Comparison of ENCODE assay signal across 8 mouse cellular contexts in the genomic region with DNA sequence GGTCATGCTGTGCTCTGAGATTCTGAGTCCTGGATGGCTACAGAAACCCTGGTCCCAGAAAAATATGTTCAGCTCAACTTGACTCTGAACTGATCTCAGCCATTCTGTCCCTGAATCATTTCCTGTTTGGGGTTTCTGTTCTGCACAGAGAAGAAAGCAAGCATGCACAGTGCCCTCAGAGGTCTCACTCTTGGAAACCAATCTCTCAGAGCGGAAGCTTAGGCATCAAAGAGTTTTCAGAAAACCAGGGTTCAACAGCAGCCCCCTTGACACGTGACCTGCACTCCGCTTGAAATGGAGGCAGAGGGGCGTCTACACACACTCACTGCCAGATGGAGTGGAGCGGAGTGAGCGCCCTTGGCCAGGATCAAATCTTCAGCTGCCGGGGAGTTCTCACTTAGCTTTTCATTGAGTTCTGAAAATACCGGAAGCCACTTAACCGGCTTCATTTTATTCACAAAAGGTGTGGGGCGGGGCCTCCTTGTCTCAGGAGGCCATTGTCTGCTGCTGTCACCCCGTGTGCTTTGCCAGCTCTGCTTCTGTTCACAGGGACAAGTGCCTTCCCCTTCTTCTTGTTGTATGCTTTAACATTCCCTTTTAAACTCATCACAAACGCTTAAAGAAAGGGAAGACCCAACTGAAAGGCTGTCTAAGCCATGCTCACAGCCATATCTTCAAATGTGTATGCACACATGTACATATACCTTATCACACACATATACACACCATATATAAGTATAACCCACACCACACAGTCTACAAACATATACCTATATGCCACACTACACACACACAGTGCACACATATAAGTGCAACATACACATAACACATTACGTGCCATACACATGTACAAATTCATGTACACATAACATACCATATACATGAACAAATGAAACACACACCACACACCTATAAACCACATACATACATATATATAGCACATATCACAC. TPM values are rescaled to one million over a fixed set of nuclear protein-coding genes. Genes with fewer than 3 reads are reported as not detected.
DNase-seq lines count a peak whose midpoint lies in the region; ATAC-seq and TF ChIP-seq lines count a peak whose summit lies in the region.

No protein-coding gene starts in this region.

- H3K9me3 ChIP-seq in lung, embryonic 14.5 days (ENCODE audit: low read depth, low read length): no peaks in the 10 kb centered on the region
- H3K9me3 ChIP-seq in forebrain, embryonic 14.5 days (replicated peaks; ENCODE audit: control insufficient read depth, low read length): no peaks in the 10 kb centered on the region
- no peaks in the 10 kb centered on the region for H3K9me3 ChIP-seq in intestine, postnatal 0 days (ENCODE audit: control insufficient read depth)

- DNase-seq in lung, embryonic 14.5 days: peak; percentile 68
- DNase-seq in lung, postnatal 14 days: no peak
- peak; percentile 68 for DNase-seq in forebrain, embryonic 14.5 days (ENCODE audit: low spot score)
- DNase-seq in thymus, postnatal 0 days (ENCODE audit: low spot score): peak; percentile 94
- DNase-seq in layer of hippocampus, postnatal 14 days (ENCODE audit: low spot score in 2 of 2): no peak
- DNase-seq in MN1 (ENCODE audit: low spot score): no peak

- H3K36me3 ChIP-seq in lung, embryonic 14.5 days (ENCODE audit: insufficient read depth): no peaks in the 10 kb centered on the region
- H3K36me3 ChIP-seq in forebrain, embryonic 14.5 days (ENCODE audit: control insufficient read depth, insufficient read depth, low read length): no peaks in the 10 kb centered on the region
- no peaks in the 10 kb centered on the region for H3K36me3 ChIP-seq in intestine, postnatal 0 days (ENCODE audit: control insufficient read depth, insufficient read depth)

- peak; percentile 74; the same call in 1 of the 2 replicates for ATAC-seq in lung, embryonic 14.5 days (ENCODE audit: insufficient read depth)
- peak; percentile 76 for ATAC-seq in forebrain, embryonic 14.5 days
- ATAC-seq in intestine, postnatal 0 days: no peak
- peak; percentile 68 for ATAC-seq in megakaryocyte, adult 5-6 weeks (ENCODE audit: poor library complexity, severe bottlenecking)

- H3K4me2 ChIP-seq in lung, embryonic 14.5 days: peak overlapping the region; percentile 46
- H3K4me2 ChIP-seq in forebrain, embryonic 14.5 days (ENCODE audit: low read length): peak overlapping the region; percentile 24
- H3K4me2 ChIP-seq in intestine, postnatal 0 days (replicated peaks; ENCODE audit: low read depth): peak overlapping the region; percentile 17; the same call in 1 of the 2 replicates

- WGBS in lung, embryonic 14.5 days: 22% methylated on average over 13 of the region's 13 CpGs
- WGBS in forebrain, embryonic 14.5 days: 12% methylated on average over 13 of the region's 13 CpGs
- 50% methylated on average over 13 of the region's 13 CpGs for WGBS in intestine, postnatal 0 days

- H3K27me3 ChIP-seq in lung, embryonic 14.5 days (ENCODE audit: insufficient read depth, low read length): no peaks in the 10 kb centered on the region
- no peaks in the 10 kb centered on the region for H3K27me3 ChIP-seq in forebrain, embryonic 14.5 days (replicated peaks; ENCODE audit: control insufficient read depth, insufficient read depth, low read length)
- H3K27me3 ChIP-seq in intestine, postnatal 0 days (replicated peaks; ENCODE audit: control insufficient read depth, insufficient read depth, low read length): no peaks in the 10 kb centered on the region

- peaks cover 16% of the 10 kb centered on the region for H3K4me1 ChIP-seq in lung, embryonic 14.5 days (ENCODE audit: insufficient read depth)
- peaks cover 12% of the 10 kb centered on the region for H3K4me1 ChIP-seq in forebrain, embryonic 14.5 days (ENCODE audit: control insufficient read depth, insufficient read depth, low read length)
- no peaks in the 10 kb centered on the region; the same call in 1 of the 2 replicates for H3K4me1 ChIP-seq in intestine, postnatal 0 days (replicated peaks; ENCODE audit: control insufficient read depth, insufficient read depth, low read length)

- TF ChIP-seq CTCF in lung, embryonic 14.5 days (IDR thresholded peaks at IDR 0.05; ENCODE audit: low read depth): no peak
- TF ChIP-seq CTCF in intestine, postnatal 0 days (IDR thresholded peaks at IDR 0.05; ENCODE audit: low read depth): no peak

- H3K27ac ChIP-seq in lung, embryonic 14.5 days (ENCODE audit: low read depth): peak overlapping the region; percentile 84
- 0 out of 2 replicates have a peak overlapping the region, but pooled peaks have one; percentile 39 for H3K27ac ChIP-seq in forebrain, embryonic 14.5 days (ENCODE audit: low read depth, low read length)
- H3K27ac ChIP-seq in intestine, postnatal 0 days (ENCODE audit: low read depth, low read length): no peak overlapping the region

- no peak overlapping the region for H3K4me3 ChIP-seq in lung, embryonic 14.5 days (ENCODE audit: low read depth, low read length)
- no peak overlapping the region for H3K4me3 ChIP-seq in forebrain, embryonic 14.5 days (ENCODE audit: low read depth, low read length)
- H3K4me3 ChIP-seq in intestine, postnatal 0 days (ENCODE audit: low read depth, low read length): no peak overlapping the region

- H3K9ac ChIP-seq in lung, embryonic 14.5 days: no peak overlapping the region; the same call in 1 of the 2 replicates
- H3K9ac ChIP-seq in forebrain, embryonic 14.5 days (ENCODE audit: low read length): no peak overlapping the region
- H3K9ac ChIP-seq in intestine, postnatal 0 days (ENCODE audit: low read depth, low read length): no peak overlapping the region

RNA-seq across cellular contexts. Expression of gene Fam49b, which starts 36.2 kb away (rescaled TPM):
- polyA plus RNA-seq in lung, embryonic 14.5 days (2014; fragmentation: Nextera tagmentation; extraction: Ambion mirVana): 71.2 and 72.5 TPM in 2 replicates
- 124 and 128 TPM in 2 replicates for polyA plus RNA-seq in forebrain, embryonic 14.5 days (2014; fragmentation: Nextera tagmentation; extraction: Ambion mirVana)
- polyA plus RNA-seq in intestine, postnatal 0 days (2015; fragmentation: Nextera tagmentation; extraction: Ambion mirVana): 43.0 and 50.1 TPM in 2 replicates
- total RNA-seq in megakaryocyte, adult 5-6 weeks (2015): 730 and 796 TPM in 2 replicates
- total RNA-seq in megakaryocyte, adult 5-6 weeks (2017): 481 and 508 TPM in 2 replicates
- polyA plus RNA-seq in thymus, postnatal 0 days (2015; fragmentation: Nextera tagmentation; extraction: Ambion mirVana): 185 TPM in 2 replicates
- 100 to 1,000 TPM; 133 to 158 TPM for total RNA-seq in layer of hippocampus, postnatal 14 days (2021)

Comparison
In these comparisons a context has a peak if more than half of its experiments do, and no peak if none do; other contexts are left out.
1. DNase-seq: peak in lung, embryonic 14.5 days (single experiment), forebrain, embryonic 14.5 days (single experiment) and thymus, postnatal 0 days (single experiment); none in lung, postnatal 14 days (single experiment), layer of hippocampus, postnatal 14 days (0 of 2) and MN1 (single experiment).
2. Peak in every context shown above with its lines, with median percentiles within 50 percentile points of each other: H3K4me2 ChIP-seq.